Mouse (Mus musculus) neural tube, embryonic 14.5 days (tissue): ENCODE results near the gene Ablim2. TPM values are rescaled to one million over a fixed set of nuclear protein-coding genes. Genes with fewer than 3 reads are reported as not detected.

Experiments used
- ATAC-seq: fragments of 200-750 bp; cut with Nextera tagmentation; 2 replicates; pipeline ENCODE4 v1.8.0; 2017; ENCODE audit warnings: low read depth, mild to moderate bottlenecking, moderate TSS enrichment, moderate library complexity
- H3K27ac ChIP-seq: fragments of 300-500 bp; sonication (generic); 2 replicates; pipeline ENCODE4 v1.5.1; 2014; ENCODE audit warnings: low read depth, mild to moderate bottlenecking, control low read depth, low read length, moderate library complexity, mixed read lengths
- H3K27me3 ChIP-seq: fragments of 300-500 bp; sonication (generic); 2 replicates; pipeline ENCODE4 v1.6.1; 2014; ENCODE audit warnings: low read length; ENCODE audit not compliant: control insufficient read depth, insufficient read depth
- H3K36me3 ChIP-seq: fragments of 300-500 bp; sonication (generic); 2 replicates; pipeline ENCODE4 v1.6.1; 2014; ENCODE audit warnings: low read length, mixed read lengths; ENCODE audit not compliant: control insufficient read depth, insufficient read depth
- H3K4me1 ChIP-seq: fragments of 300-500 bp; sonication (generic); 2 replicates; pipeline ENCODE4 v1.6.1; 2014; ENCODE audit warnings: low read length; ENCODE audit not compliant: control insufficient read depth, insufficient read depth
- H3K4me2 ChIP-seq: fragments of 300-500 bp; sonication (generic); 2 replicates; pipeline ENCODE4 v1.6.1; 2014; ENCODE audit warnings: mild to moderate bottlenecking, low read depth, low read length, control low read depth
- H3K4me3 ChIP-seq: fragments of 300-500 bp; sonication (generic); 2 replicates; pipeline ENCODE4 v1.5.1; 2014; ENCODE audit warnings: low read depth, low read length, control low read depth, mixed read lengths
- H3K9ac ChIP-seq: fragments of 300-500 bp; sonication (generic); replicated peaks from 2 replicates; pipeline ENCODE4 v1.6.1; 2014; ENCODE audit warnings: low read depth, mild to moderate bottlenecking, control low read depth, low read length, mixed read lengths
- H3K9me3 ChIP-seq: fragments of 300-500 bp; sonication (generic); 2 replicates; pipeline ENCODE4 v1.6.1; 2016; ENCODE audit warnings: low read length; ENCODE audit not compliant: control insufficient read depth
- WGBS: fragments of 180-500 bp; shearing (Covaris S2); extraction: QIAGEN DNeasy Blood & Tissue Kit; methylation state at CpG from one replicate; pipeline ENCODE4 v1.1.7; 2014; 5-methylcytosine and 5-hydroxymethylcytosine counted together
- polyA plus RNA-seq: library from polyadenylated mRNA; unstranded; fragments of >200 nt; fragmentation: Nextera tagmentation; extraction: Ambion mirVana; gene quantifications from 2 replicates; pipeline ENCODE4 v1.2.1, GENCODE M21; 2014

Gene Ablim2
- polyA plus RNA-seq, 1 experiment from 2014 or later, result 26.1 TPM

- no peak overlapping the region for H3K9ac ChIP-seq
- H3K27me3 ChIP-seq, result no peaks in the 10 kb centered on the region
- WGBS, result 100% methylated on average over 1 of the region's 1 CpGs
- no peaks in the 10 kb centered on the region for H3K4me1 ChIP-seq
- no peak overlapping the region for H3K4me3 ChIP-seq
- no peak overlapping the region for H3K4me2 ChIP-seq
- H3K36me3 ChIP-seq, result no peaks in the 10 kb centered on the region
- H3K27ac ChIP-seq, result no peak overlapping the region
- ATAC-seq, result no peak
- no peaks in the 10 kb centered on the region for H3K9me3 ChIP-seq
Measured at GRCm38 (mm10) chr5:35719880-35720279, 37.8 kb upstream of the Ablim2 start.

- no peak for ATAC-seq
- Histone ChIP-seq H3K27ac (no peak overlapping the region), H3K36me3 (no peaks in the 10 kb centered on the region), H3K4me3 (no peak overlapping the region), H3K9ac (no peak overlapping the region), H3K27me3 (no peaks in the 10 kb centered on the region), H3K4me1 (no peaks in the 10 kb centered on the region), H3K4me2 (no peak overlapping the region), H3K9me3 (no peaks in the 10 kb centered on the region)
- WGBS, result 84% methylated on average over 2 of the region's 2 CpGs
Measured at GRCm38 (mm10) chr5:35721933-35722332, 35.7 kb upstream of the Ablim2 start.

- Histone ChIP-seq H3K9ac (no peak overlapping the region), H3K9me3 (no peaks in the 10 kb centered on the region), H3K27me3 (no peaks in the 10 kb centered on the region), H3K36me3 (no peaks in the 10 kb centered on the region), H3K4me1 (no peaks in the 10 kb centered on the region), H3K27ac (no peak overlapping the region), H3K4me3 (no peak overlapping the region), H3K4me2 (no peak overlapping the region)
- WGBS, result 56% methylated on average over 2 of the region's 2 CpGs
- no peak for ATAC-seq
Measured at GRCm38 (mm10) chr5:35722654-35723053, 35.0 kb upstream of the Ablim2 start.

- Histone ChIP-seq H3K27ac (no peak overlapping the region), H3K27me3 (no peaks in the 10 kb centered on the region), H3K9me3 (no peaks in the 10 kb centered on the region), H3K4me1 (no peaks in the 10 kb centered on the region), H3K9ac (no peak overlapping the region), H3K4me2 (no peak overlapping the region), H3K4me3 (no peak overlapping the region), H3K36me3 (no peaks in the 10 kb centered on the region)
- no peak for ATAC-seq
- 79% methylated on average over 5 of the region's 5 CpGs for WGBS
Measured at GRCm38 (mm10) chr5:35723900-35724299, 33.8 kb upstream of the Ablim2 start.

GRCm38 (mm10) chr5:35725840-35726239 lies 31.8 kb upstream of the Ablim2 start:
- WGBS, result 90% methylated on average over 3 of the region's 3 CpGs
- H3K4me3 ChIP-seq, result no peak overlapping the region
- no peak overlapping the region for H3K9ac ChIP-seq
- no peaks in the 10 kb centered on the region for H3K9me3 ChIP-seq
- no peak overlapping the region for H3K4me2 ChIP-seq
- H3K27me3 ChIP-seq, result no peaks in the 10 kb centered on the region
- H3K36me3 ChIP-seq, result no peaks in the 10 kb centered on the region
- no peak overlapping the region for H3K27ac ChIP-seq
- ATAC-seq, result no peak
- no peaks in the 10 kb centered on the region for H3K4me1 ChIP-seq

GRCm38 (mm10) chr5:35727447-35727846 lies 30.2 kb upstream of the Ablim2 start:
- Histone ChIP-seq H3K4me3 (no peak overlapping the region), H3K36me3 (no peaks in the 10 kb centered on the region), H3K27ac (no peak overlapping the region), H3K9ac (no peak overlapping the region), H3K4me2 (no peak overlapping the region), H3K4me1 (no peaks in the 10 kb centered on the region), H3K9me3 (no peaks in the 10 kb centered on the region), H3K27me3 (no peaks in the 10 kb centered on the region)
- no peak for ATAC-seq
- WGBS, result 91% methylated on average over 5 of the region's 5 CpGs

GRCm38 (mm10) chr5:35728344-35728956 lies 29.2 kb upstream of the Ablim2 start:
- no peak overlapping the region for H3K4me3 ChIP-seq
- 87% methylated on average over 12 of the region's 12 CpGs for WGBS
- no peaks in the 10 kb centered on the region for H3K27me3 ChIP-seq
- no peaks in the 10 kb centered on the region for H3K4me1 ChIP-seq
- no peak overlapping the region for H3K27ac ChIP-seq
- 0 out of 2 replicates have a peak overlapping the region, but pooled peaks have one; percentile 12 for H3K4me2 ChIP-seq
- no peak for ATAC-seq
- H3K9ac ChIP-seq, result no peak overlapping the region
- H3K36me3 ChIP-seq, result no peaks in the 10 kb centered on the region
- no peaks in the 10 kb centered on the region for H3K9me3 ChIP-seq

GRCm38 (mm10) chr5:35728957-35729460 lies 28.7 kb upstream of the Ablim2 start:
- WGBS, result 66% methylated on average over 11 of the region's 11 CpGs
- no peaks in the 10 kb centered on the region for H3K27me3 ChIP-seq
- H3K9me3 ChIP-seq, result no peaks in the 10 kb centered on the region
- ATAC-seq, result no peak
- no peaks in the 10 kb centered on the region for H3K4me1 ChIP-seq
- H3K36me3 ChIP-seq, result no peaks in the 10 kb centered on the region
- no peak overlapping the region for H3K4me2 ChIP-seq
- H3K27ac ChIP-seq, result 0 out of 2 replicates have a peak overlapping the region, but pooled peaks have one; percentile 22
- H3K9ac ChIP-seq, result no peak overlapping the region
- no peak overlapping the region for H3K4me3 ChIP-seq

GRCm38 (mm10) chr5:35729844-35730243 lies 27.8 kb upstream of the Ablim2 start:
- Histone ChIP-seq H3K4me1 (no peaks in the 10 kb centered on the region), H3K4me2 (no peak overlapping the region), H3K9ac (no peak overlapping the region), H3K27ac (no peak overlapping the region), H3K27me3 (no peaks in the 10 kb centered on the region), H3K4me3 (no peak overlapping the region), H3K36me3 (no peaks in the 10 kb centered on the region), H3K9me3 (no peaks in the 10 kb centered on the region)
- no peak for ATAC-seq
- 73% methylated on average over 3 of the region's 3 CpGs for WGBS
